Mouse (Mus musculus): ENCODE measurements around the gene Fam78b.

The Fam78b gene

DNA sequence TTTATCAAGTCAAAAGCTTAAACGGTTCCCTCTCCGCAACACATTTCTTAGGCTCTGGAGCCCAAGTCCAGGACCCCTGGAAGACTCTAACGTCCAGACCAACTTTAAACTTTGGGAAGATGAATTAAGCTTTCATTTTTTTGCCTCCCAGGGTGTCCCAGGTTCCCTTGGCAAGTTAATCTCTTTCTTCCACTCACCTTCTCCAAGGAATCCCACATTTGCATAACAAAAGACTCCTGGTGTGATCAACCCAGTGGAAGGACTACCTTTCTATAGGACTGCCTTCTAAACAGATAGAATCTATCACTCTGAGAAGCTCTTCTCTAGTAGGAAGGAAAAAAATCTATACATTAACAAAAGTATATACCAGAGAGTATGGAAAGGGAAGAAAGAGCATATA, 92.3 kb downstream of the Fam78b start:
- DNase-seq (ENCODE audit: extremely low read depth, low read depth, low spot score): no peak

GRCm38 (mm10) chr1:167094589-167095148, 93.5 kb downstream of the Fam78b start:
- no peak for DNase-seq (ENCODE audit: extremely low read depth, low read depth, low spot score)

DNA sequence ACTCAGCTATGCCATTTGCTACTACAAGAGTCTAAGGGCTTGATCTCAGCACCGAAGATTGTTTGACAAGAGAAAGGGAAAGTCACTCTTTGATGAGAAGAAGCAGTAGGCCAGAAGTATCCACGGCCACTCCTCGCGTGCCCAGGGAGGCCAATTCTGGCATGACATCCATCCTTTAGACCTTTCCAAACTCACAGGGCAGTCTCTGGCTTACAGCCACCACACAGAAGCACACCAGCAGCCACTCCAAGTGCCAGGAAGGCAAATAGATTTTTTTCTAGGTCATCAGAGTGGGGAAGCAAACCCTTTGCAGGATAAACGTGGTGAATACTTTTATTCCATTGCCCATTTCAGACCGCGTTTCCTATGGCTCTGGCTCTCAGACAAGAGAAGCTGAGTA, 97.5 kb downstream of the Fam78b start:
- DNase-seq (ENCODE audit: extremely low read depth, low read depth, low spot score): no peak

- DNase-seq (ENCODE audit: extremely low read depth, low read depth, low spot score): no peak
Observed at GRCm38 (mm10) chr1:167102046-167102445, 100.8 kb downstream of the Fam78b start.

- DNase-seq (ENCODE audit: extremely low read depth, low read depth, low spot score): no peak
Observed at GRCm38 (mm10) chr1:167102566-167102965, 101.3 kb downstream of the Fam78b start.

- no peak for DNase-seq (ENCODE audit: extremely low read depth, low read depth, low spot score)
Observed at GRCm38 (mm10) chr1:167104956-167105626, 103.9 kb downstream of the Fam78b start.

DNA sequence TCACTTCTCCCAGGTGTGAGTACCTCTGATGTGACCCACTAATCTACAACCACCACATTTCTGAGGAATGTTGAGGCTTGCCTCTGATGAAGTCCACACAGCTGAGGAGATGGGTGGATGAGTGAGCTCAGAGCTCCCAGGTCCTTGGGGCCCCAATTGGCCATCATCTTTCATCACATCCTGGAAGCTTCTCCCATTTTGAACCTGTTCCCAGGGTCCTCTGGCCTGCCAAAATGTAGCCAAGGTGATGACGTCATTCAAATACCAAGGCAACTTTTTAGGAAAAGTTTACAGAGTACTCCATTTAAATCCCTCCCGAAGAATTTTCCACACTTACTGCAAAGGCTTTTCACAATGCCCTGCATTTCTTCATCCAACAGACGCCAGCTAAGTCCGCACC, 104.7 kb downstream of the Fam78b start:
- no peak for DNase-seq (ENCODE audit: extremely low read depth, low read depth, low spot score)

DNA sequence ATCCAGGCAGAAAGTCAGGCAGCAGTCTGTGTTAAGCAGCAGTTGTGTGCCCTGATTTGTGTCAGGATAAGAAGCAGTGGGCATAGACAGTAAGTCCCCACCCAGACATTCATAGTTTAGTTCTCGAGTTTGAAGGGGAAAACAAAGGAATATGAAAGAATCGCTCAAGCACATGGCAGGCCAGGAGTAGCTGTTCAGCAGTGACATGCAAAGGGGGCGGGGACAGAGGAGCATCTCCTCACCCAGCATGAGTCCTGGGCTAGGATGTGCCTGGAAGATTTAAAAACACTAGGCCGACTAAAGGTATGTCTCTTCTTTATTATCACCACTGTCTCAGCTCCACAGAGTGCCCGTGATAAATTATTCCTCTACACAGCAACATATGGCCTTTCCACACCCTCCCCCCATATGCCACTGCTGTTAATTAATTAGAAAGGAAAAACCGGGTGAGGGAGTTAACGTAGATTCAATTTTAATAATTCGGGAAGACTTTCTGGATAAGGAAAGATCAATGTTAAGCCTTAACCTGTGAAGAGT, 107.8 kb downstream of the Fam78b start:
- DNase-seq (ENCODE audit: extremely low read depth, low read depth, low spot score): no peak

DNA sequence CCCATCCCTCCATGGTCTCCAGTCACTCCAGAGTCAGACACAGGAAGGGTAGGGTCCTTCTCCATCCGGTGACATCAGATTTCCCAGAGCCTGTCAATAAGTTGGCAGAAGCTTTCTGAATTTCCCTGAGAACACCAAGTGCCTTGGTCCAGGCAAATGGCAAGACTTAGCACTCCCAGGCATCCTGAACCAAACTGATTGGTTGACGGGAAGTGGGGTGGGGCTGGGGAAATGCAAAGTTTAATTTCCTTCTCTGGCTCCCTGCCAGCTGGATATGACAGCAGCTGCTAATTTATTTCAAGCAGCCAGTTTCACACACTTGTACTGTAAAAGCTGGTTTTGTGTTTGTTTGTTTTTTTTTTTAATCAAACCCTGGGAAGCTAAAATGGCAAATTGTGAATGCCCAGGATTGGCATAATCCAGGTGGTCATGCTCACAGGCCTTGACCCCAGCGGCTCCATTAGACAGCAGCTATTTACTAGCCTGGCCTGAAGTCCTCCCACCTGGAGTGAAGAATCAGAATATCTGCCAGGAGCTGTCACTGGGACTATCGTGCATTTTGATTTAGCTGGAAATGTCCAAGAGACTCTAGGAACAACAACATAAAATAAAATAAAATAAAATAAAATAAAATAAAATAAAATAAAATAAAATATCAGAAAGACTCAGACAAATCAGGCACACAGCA, 113.3 kb downstream of the Fam78b start:
- no peak for DNase-seq (ENCODE audit: extremely low read depth, low read depth, low spot score)

GRCm38 (mm10) chr1:167115121-167115520, 113.9 kb downstream of the Fam78b start:
- no peak for DNase-seq (ENCODE audit: extremely low read depth, low read depth, low spot score)

DNA sequence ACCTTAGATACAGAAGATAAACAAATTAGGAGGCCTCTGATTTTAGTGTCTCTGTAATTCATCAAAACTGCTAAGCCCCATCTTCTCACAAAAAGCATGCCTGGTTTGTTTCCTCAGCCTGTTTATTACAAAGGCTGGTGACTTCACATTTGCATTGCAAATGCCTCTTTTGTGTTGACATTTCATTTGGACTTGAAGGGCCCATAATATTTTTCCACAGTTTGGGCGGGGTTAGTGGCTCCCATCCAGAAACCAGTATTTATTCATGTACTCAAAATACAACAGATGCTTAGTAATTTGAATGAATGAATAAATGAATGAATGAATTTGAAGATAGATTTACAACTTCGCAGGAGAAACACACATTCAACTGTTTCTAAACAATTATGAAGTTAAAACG, 115.5 kb downstream of the Fam78b start:
- DNase-seq (ENCODE audit: extremely low read depth, low read depth, low spot score): no peak

GRCm38 (mm10) chr1:167118971-167119370, 117.8 kb downstream of the Fam78b start:
- no peak for DNase-seq (ENCODE audit: extremely low read depth, low read depth, low spot score)

DNA sequence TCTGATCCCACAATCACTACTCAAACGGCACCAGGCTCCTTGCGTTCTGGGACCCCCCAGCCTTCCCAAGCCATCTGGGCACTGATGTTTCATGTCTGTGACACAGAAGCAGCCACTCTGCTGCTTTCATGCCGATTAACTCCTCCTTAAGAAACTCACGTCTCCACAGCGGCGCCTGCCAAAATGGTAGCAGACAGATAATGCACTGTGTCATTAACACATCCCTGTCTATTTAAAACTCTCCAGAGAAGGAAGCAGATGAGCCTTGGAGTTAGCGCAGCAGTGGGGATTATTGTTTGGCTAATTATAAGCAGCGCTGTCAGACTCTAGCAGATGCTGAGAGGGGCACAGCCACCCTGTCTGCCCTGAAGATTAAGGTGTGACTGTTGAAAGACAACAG, 118.2 kb downstream of the Fam78b start:
- DNase-seq (ENCODE audit: extremely low read depth, low read depth, low spot score): no peak

GRCm38 (mm10) chr1:167122436-167122835, 121.2 kb downstream of the Fam78b start:
- no peak for DNase-seq (ENCODE audit: extremely low read depth, low read depth, low spot score)

- DNase-seq (ENCODE audit: extremely low read depth, low read depth, low spot score): no peak
Observed at GRCm38 (mm10) chr1:167123551-167123950, 122.3 kb downstream of the Fam78b start.

- DNase-seq (ENCODE audit: extremely low read depth, low read depth, low spot score): no peak
Observed at GRCm38 (mm10) chr1:167125870-167126269, 124.7 kb downstream of the Fam78b start.

DNA sequence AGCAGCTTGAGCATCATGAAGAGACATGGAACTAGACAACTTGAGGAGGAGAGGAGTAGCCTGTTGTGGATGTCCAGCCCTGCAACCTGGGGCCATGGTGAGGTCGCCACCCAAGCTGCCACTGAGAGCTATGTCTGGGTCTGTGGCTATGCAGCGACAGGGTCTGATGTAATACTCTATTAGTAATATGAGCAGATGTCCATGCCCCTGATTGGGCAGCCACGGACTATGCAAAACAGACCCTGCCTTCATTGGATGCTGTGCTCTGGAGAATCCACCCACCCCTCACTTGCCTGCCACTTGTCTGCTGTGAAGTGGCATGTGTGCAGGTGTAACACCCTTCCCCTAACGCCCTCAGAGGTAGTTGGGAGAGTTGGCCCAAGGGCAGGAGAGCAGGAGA, 125.1 kb downstream of the Fam78b start:
- DNase-seq (ENCODE audit: extremely low read depth, low read depth, low spot score): no peak

- no peak for DNase-seq (ENCODE audit: extremely low read depth, low read depth, low spot score)
Observed at GRCm38 (mm10) chr1:167135748-167136147, 134.5 kb downstream of the Fam78b start.

Data from fat pad, adult 2 months (tissue).